Mouse (Mus musculus) bone marrow, adult 2 months (tissue): Measurements from ENCODE around the gene Kcnk1. TPM values are rescaled to one million over a fixed set of nuclear protein-coding genes. Genes with fewer than 3 reads are reported as not detected.

ENCODE experiments used
- H3K27ac ChIP-seq: fragments of 200-500 bp; 2 replicates; pipeline ENCODE4 v1.5.1; 2012; ENCODE audit warnings: low read depth, mild to moderate bottlenecking, control low read depth, inconsistent platforms, low read length; ENCODE audit not compliant: control insufficient read depth, poor library complexity, insufficient read depth
- H3K4me1 ChIP-seq: fragments of 200-500 bp; 2 replicates; pipeline ENCODE4 v1.6.1; 2011; ENCODE audit warnings: low read length; ENCODE audit not compliant: control insufficient read depth, insufficient read depth
- H3K4me3 ChIP-seq: fragments of 200-500 bp; replicated peaks from 2 replicates; pipeline ENCODE3; 2011; ENCODE audit warnings: mild to moderate bottlenecking, low read depth, low read length, control low read depth; ENCODE audit not compliant: control insufficient read depth
- CTCF ChIP-seq: fragments of 200-500 bp; IDR thresholded peaks from 2 replicates; pipeline ENCODE4 v1.5.1; 2011; ENCODE audit warnings: low read length, control low read depth; ENCODE audit not compliant: control insufficient read depth, insufficient read depth
- POLR2A ChIP-seq: fragments of 200-500 bp; IDR thresholded peaks from 2 replicates; pipeline ENCODE4 v1.6.1; 2011; ENCODE audit warnings: low read depth, mild to moderate bottlenecking, control low read depth, low read length, borderline replicate concordance; ENCODE audit not compliant: control insufficient read depth
- WGBS: fragments of 180-500 bp; shearing (Covaris S2); methylation state at CpG from one replicate; pipeline ENCODE4 v1.1.7; 2018; 5-methylcytosine and 5-hydroxymethylcytosine counted together
- polyA plus RNA-seq: library from polyadenylated mRNA; stranded (reverse); fragments of >200 nt; gene quantifications from 2 replicates; pipeline ENCODE4 v1.2.4, GENCODE M21; 2011; ENCODE audit warnings: low replicate concordance; ENCODE audit not compliant: missing spikeins, insufficient read depth, insufficient read length

Kcnk1 gene
- polyA plus RNA-seq, 1 experiment = not detected

GRCm38 (mm10) chr8:126024891-126025290 is 29.9 kb downstream of the Kcnk1 start:
- no peak for TF ChIP-seq POLR2A
- no peak for TF ChIP-seq CTCF
- 74% methylated on average over 16 of the region's 16 CpGs for WGBS
- Histone ChIP-seq H3K27ac (no peak overlapping the region), H3K4me3 (no peak overlapping the region), H3K4me1 (no peaks in the 10 kb centered on the region)

GRCm38 (mm10) chr8:126026121-126026520 is 31.2 kb downstream of the Kcnk1 start:
- no peaks in the 10 kb centered on the region for H3K4me1 ChIP-seq
- 74% methylated on average over 9 of the region's 9 CpGs for WGBS

GRCm38 (mm10) chr8:126026584-126026983 is 31.6 kb downstream of the Kcnk1 start:
- Histone ChIP-seq H3K4me3 (no peak overlapping the region), H3K4me1 (no peaks in the 10 kb centered on the region), H3K27ac (no peak overlapping the region)
- TF ChIP-seq POLR2A (no peak), CTCF (no peak)
- 35% methylated on average over 9 of the region's 9 CpGs for WGBS

More at GRCm38 (mm10) chr8:126026121-126026520, 31.2 kb downstream of the Kcnk1 start:
- Histone ChIP-seq H3K4me3 (no peak overlapping the region), H3K27ac (no peak overlapping the region)
- no peak for TF ChIP-seq CTCF
- no peak for TF ChIP-seq POLR2A

GRCm38 (mm10) chr8:126027486-126027885 is 32.5 kb downstream of the Kcnk1 start:
- WGBS = 61% methylated on average over 6 of the region's 6 CpGs
- no peak overlapping the region for H3K27ac ChIP-seq
- no peak overlapping the region for H3K4me3 ChIP-seq
- no peaks in the 10 kb centered on the region for H3K4me1 ChIP-seq
- no peak for TF ChIP-seq CTCF
- no peak for TF ChIP-seq POLR2A

- TF ChIP-seq CTCF (no peak), POLR2A (no peak)
- H3K4me1 ChIP-seq = no peaks in the 10 kb centered on the region
- no peak overlapping the region for H3K4me3 ChIP-seq
- no peak overlapping the region for H3K27ac ChIP-seq
- WGBS = 68% methylated on average over 6 of the region's 6 CpGs
Measured at GRCm38 (mm10) chr8:126028941-126029340, 34.0 kb downstream of the Kcnk1 start.

- Histone ChIP-seq H3K27ac (no peak overlapping the region), H3K4me1 (no peaks in the 10 kb centered on the region), H3K4me3 (no peak overlapping the region)
- 84% methylated on average over 6 of the region's 6 CpGs for WGBS
- no peak for TF ChIP-seq POLR2A
- TF ChIP-seq CTCF = no peak
Measured at GRCm38 (mm10) chr8:126032776-126033175, 37.8 kb downstream of the Kcnk1 start.

GRCm38 (mm10) chr8:126035046-126035445 is 40.1 kb downstream of the Kcnk1 start:
- H3K27ac ChIP-seq = no peak overlapping the region
- TF ChIP-seq CTCF (no peak), POLR2A (no peak)
- WGBS = 72% methylated on average over 4 of the region's 4 CpGs

GRCm38 (mm10) chr8:126036340-126036739 is 41.4 kb downstream of the Kcnk1 start:
- 75% methylated on average over 5 of the region's 5 CpGs for WGBS
- TF ChIP-seq CTCF (no peak), POLR2A (no peak)
- no peak overlapping the region for H3K4me3 ChIP-seq
- H3K27ac ChIP-seq = no peak overlapping the region
- no peaks in the 10 kb centered on the region for H3K4me1 ChIP-seq

More at GRCm38 (mm10) chr8:126035046-126035445, 40.1 kb downstream of the Kcnk1 start:
- Histone ChIP-seq H3K4me3 (no peak overlapping the region), H3K4me1 (no peaks in the 10 kb centered on the region)

GRCm38 (mm10) chr8:126045751-126046150 is 50.8 kb downstream of the Kcnk1 start:
- no peak overlapping the region for H3K27ac ChIP-seq
- 71% methylated on average over 4 of the region's 4 CpGs for WGBS
- no peak overlapping the region for H3K4me3 ChIP-seq
- TF ChIP-seq POLR2A = no peak
- no peak for TF ChIP-seq CTCF
- H3K4me1 ChIP-seq = no peaks in the 10 kb centered on the region
